Mouse (Mus musculus) cerebellum, adult 2 months (tissue): Measurements from ENCODE around the gene Ryr2.

ENCODE experiments used
- CTCF ChIP-seq: fragments of 200-500 bp; IDR thresholded peaks from 2 replicates; pipeline ENCODE4 v1.5.1; 2011; ENCODE audit warnings: low read depth, mild to moderate bottlenecking, control low read depth, low read length, moderate library complexity, borderline replicate concordance; ENCODE audit not compliant: insufficient read depth
- POLR2A ChIP-seq: fragments of 200-500 bp; IDR thresholded peaks from 2 replicates; pipeline ENCODE4 v1.6.1; 2011; ENCODE audit warnings: low read length, control low read depth, borderline replicate concordance; ENCODE audit not compliant: insufficient read depth

DNA sequence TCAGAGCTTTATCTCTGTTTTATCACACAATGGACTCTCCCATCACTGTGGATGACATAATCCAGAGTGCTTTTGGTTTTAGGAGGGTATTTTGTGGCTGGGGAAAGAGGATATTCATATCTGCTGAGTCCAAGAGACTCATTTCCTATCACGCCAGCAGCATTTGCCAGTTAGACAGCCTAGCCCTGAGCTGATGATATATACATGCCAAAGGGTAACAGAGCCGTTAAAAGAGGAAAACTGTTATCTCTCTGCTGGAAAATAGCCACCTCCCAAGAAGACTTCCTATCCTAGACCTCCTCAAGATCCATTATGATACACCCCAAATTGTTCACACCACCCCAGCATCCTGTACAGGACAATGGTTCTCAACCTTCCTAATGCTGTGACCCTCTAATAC, 191.1 kb downstream of the Ryr2 start:
- TF ChIP-seq CTCF, result no peak
- TF ChIP-seq POLR2A, result no peak
